15 mouse cellular contexts compared by ENCODE assay signal in the genomic region with DNA sequence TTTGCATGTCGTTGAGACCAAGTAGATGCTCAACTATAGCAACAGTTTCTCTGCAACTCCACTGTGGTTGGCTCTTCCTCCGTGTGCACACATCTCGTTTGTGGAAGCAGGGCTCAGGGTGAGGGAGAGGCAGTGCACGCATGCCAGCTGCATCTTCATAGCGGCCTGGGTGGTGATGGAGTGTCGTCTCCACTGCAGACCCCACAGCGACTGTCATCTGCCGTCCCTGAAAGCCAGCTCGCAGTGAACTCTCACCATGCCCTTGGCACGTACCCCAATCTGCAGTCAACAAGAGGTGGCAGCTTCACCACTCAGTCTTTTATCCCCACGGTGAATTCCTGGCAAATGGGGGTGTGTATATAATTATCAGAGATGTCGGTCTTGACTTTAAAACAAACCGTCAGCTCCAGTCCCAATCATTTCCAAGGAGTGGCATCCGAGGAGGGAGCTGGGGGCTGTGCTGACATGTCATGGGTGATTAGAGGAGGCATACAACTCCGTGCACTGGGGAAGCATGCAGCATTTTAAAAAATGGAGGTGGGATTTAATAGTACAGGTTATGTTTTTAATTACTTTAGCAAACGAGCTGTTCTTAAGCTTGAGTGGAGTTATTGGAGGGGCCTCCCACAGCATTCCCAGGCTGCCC. TPM values are rescaled to one million over a fixed set of nuclear protein-coding genes. Genes with fewer than 3 reads are reported as not detected.
"Had no signal": no experiment of that assay in that cellular context is flagged by ENCODE, and none has a peak within 500 bp of the region (broad histone marks: within the 10 kb centered on the region; RNA-seq: fewer than 3 reads in every experiment).

No protein-coding gene starts in this region.

- H3K27ac ChIP-seq: left cerebral cortex, adult 2 months; limb, embryonic 12.5 days; liver, embryonic 13.5 days; lung, embryonic 15.5 days; macrophage; neural tube, embryonic 13.5 days had no signal

- DNase-seq: kidney, postnatal 25 days; liver; liver, embryonic 13.5 days; liver, postnatal 0 days; lung, postnatal 14 days; retina, postnatal 1 day; right cerebral cortex, postnatal 4 days; spleen, adult 18-20 months; thymus, adult 18-20 months; thymus, postnatal 14 days had no signal

- H3K36me3 ChIP-seq: limb, embryonic 12.5 days; liver, embryonic 13.5 days; lung, embryonic 15.5 days; neural tube, embryonic 13.5 days had no signal

- H3K27me3 ChIP-seq: liver, embryonic 13.5 days; lung, embryonic 15.5 days; neural tube, embryonic 13.5 days had no signal

- H3K9ac ChIP-seq: liver, embryonic 13.5 days; liver, postnatal 0 days; lung, embryonic 15.5 days; neural tube, embryonic 13.5 days had no signal

- H3K4me2 ChIP-seq: limb, embryonic 12.5 days; liver, embryonic 13.5 days; lung, embryonic 15.5 days; neural tube, embryonic 13.5 days had no signal

- H3K4me3 ChIP-seq: left cerebral cortex, adult 2 months; limb, embryonic 12.5 days; liver, embryonic 13.5 days; lung, embryonic 15.5 days; neural tube, embryonic 13.5 days had no signal

- ATAC-seq: liver, postnatal 0 days had no signal

- H3K4me1 ChIP-seq: limb, embryonic 12.5 days; liver, embryonic 13.5 days had no signal

- H3K9me3 ChIP-seq: limb, embryonic 12.5 days; liver, embryonic 13.5 days; lung, embryonic 15.5 days; neural tube, embryonic 13.5 days had no signal

RNA-seq across cellular contexts. Expression of gene Sez6l, which starts 40.7 kb away (rescaled TPM):
- polyA plus RNA-seq: liver, postnatal 0 days; macrophage had no signal
